Mouse (Mus musculus): ENCODE results near the gene Gzmb. TPM values are rescaled to one million over a fixed set of nuclear protein-coding genes. Genes with fewer than 3 reads are reported as not detected.

Gzmb gene
- polyA plus RNA-seq, 1 experiment: 2.2 TPM

DNA sequence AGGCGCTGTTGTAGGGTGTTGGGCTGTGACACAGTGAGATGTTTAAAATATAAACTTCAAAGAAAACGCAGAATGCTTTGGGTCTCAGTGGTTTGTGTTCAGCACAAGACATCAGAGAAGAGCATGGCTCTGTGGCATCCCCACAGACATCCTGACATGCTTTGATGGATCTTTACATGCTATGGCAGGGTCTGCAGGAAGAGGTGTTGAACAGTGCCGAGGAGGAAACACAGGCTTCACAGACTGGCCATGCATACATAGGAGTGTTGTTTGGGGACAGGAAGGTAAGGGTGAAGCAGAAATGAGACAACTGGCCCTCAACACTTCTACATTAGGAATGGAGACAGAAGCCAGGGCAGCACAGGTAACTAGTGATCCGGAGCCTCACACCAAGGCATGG, 34.0 kb upstream of the Gzmb start:
- no peaks in the 10 kb centered on the region for H3K36me3 ChIP-seq (ENCODE audit: control insufficient read depth, insufficient read depth, low read length)
- WGBS: 31% methylated on average over 4 of the region's 4 CpGs
- TF ChIP-seq POLR2A (IDR thresholded peaks at IDR 0.05; ENCODE audit: control insufficient read depth, extremely low read depth, insufficient read depth, low read length, poor library complexity) (no peak), CTCF (IDR thresholded peaks at IDR 0.05; ENCODE audit: borderline replicate concordance, control insufficient read depth, extremely low read depth, insufficient read depth, low read length, poor library complexity) (no peak)
- no peaks in the 10 kb centered on the region for H3K27me3 ChIP-seq (ENCODE audit: control insufficient read depth, insufficient read depth, low read length)
- peak; percentile 44 for DNase-seq
- peak overlapping the region; percentile 92 for H3K27ac ChIP-seq (ENCODE audit: control insufficient read depth, insufficient read depth, low read length)
- H3K4me3 ChIP-seq (ENCODE audit: control insufficient read depth, insufficient read depth, low read length): no peak overlapping the region
- peaks cover 20% of the 10 kb centered on the region for H3K4me1 ChIP-seq (replicated peaks; ENCODE audit: control insufficient read depth, insufficient read depth, low read length)

GRCm38 (mm10) chr14:56293146-56293545, 31.1 kb upstream of the Gzmb start:
- H3K36me3 ChIP-seq (ENCODE audit: control insufficient read depth, insufficient read depth, low read length): no peaks in the 10 kb centered on the region
- H3K4me1 ChIP-seq (replicated peaks; ENCODE audit: control insufficient read depth, insufficient read depth, low read length): peaks cover 18% of the 10 kb centered on the region
- H3K27me3 ChIP-seq (ENCODE audit: control insufficient read depth, insufficient read depth, low read length): no peaks in the 10 kb centered on the region
- TF ChIP-seq CTCF (IDR thresholded peaks at IDR 0.05; ENCODE audit: borderline replicate concordance, control insufficient read depth, extremely low read depth, insufficient read depth, low read length, poor library complexity): no peak
- no peak for TF ChIP-seq POLR2A (IDR thresholded peaks at IDR 0.05; ENCODE audit: control insufficient read depth, extremely low read depth, insufficient read depth, low read length, poor library complexity)
- no peak overlapping the region for H3K27ac ChIP-seq (ENCODE audit: control insufficient read depth, insufficient read depth, low read length)
- H3K4me3 ChIP-seq (ENCODE audit: control insufficient read depth, insufficient read depth, low read length): no peak overlapping the region
- no peak for DNase-seq

- TF ChIP-seq POLR2A (IDR thresholded peaks at IDR 0.05; ENCODE audit: control insufficient read depth, extremely low read depth, insufficient read depth, low read length, poor library complexity): no peak
- TF ChIP-seq CTCF (IDR thresholded peaks at IDR 0.05; ENCODE audit: borderline replicate concordance, control insufficient read depth, extremely low read depth, insufficient read depth, low read length, poor library complexity): no peak
- Histone ChIP-seq H3K27ac (ENCODE audit: control insufficient read depth, insufficient read depth, low read length) (no peak overlapping the region), H3K4me3 (ENCODE audit: control insufficient read depth, insufficient read depth, low read length) (no peak overlapping the region), H3K27me3 (ENCODE audit: control insufficient read depth, insufficient read depth, low read length) (no peaks in the 10 kb centered on the region), H3K36me3 (ENCODE audit: control insufficient read depth, insufficient read depth, low read length) (no peaks in the 10 kb centered on the region), H3K4me1 (replicated peaks; ENCODE audit: control insufficient read depth, insufficient read depth, low read length) (peaks cover 8% of the 10 kb centered on the region; the same call in 1 of the 2 replicates)
- whole genome bisulfite sequencing: 49% methylated on average over 5 of the region's 5 CpGs
- DNase-seq: no peak
Observed at GRCm38 (mm10) chr14:56288651-56289050, 26.6 kb upstream of the Gzmb start.

DNA sequence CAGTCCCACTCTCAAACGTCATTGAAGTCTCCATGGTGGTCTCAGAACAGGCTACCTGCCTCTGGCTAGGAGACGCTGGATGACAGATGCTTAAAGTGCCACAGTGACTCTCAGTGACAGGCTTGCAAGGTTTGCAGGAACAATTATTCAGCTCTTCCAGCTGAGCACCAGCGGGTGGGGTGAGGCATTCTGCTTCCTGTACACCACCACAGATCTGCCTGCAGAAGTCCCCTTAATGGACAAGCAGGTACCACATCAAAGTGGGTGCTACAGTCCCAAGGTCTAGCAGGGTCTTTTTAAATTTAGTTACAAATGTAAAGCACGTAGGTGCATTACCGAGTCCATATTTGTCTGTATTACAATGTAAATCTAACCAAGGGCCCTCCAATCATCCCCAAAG, 25.7 kb upstream of the Gzmb start:
- Histone ChIP-seq H3K36me3 (ENCODE audit: control insufficient read depth, insufficient read depth, low read length) (no peaks in the 10 kb centered on the region), H3K27ac (ENCODE audit: control insufficient read depth, insufficient read depth, low read length) (no peak overlapping the region), H3K27me3 (ENCODE audit: control insufficient read depth, insufficient read depth, low read length) (no peaks in the 10 kb centered on the region), H3K4me3 (ENCODE audit: control insufficient read depth, insufficient read depth, low read length) (no peak overlapping the region), H3K4me1 (replicated peaks; ENCODE audit: control insufficient read depth, insufficient read depth, low read length) (peaks cover 8% of the 10 kb centered on the region; the same call in 1 of the 2 replicates)
- 14% methylated on average over 5 of the region's 5 CpGs for WGBS
- TF ChIP-seq POLR2A (IDR thresholded peaks at IDR 0.05; ENCODE audit: control insufficient read depth, extremely low read depth, insufficient read depth, low read length, poor library complexity) (no peak), CTCF (IDR thresholded peaks at IDR 0.05; ENCODE audit: borderline replicate concordance, control insufficient read depth, extremely low read depth, insufficient read depth, low read length, poor library complexity) (no peak)
- DNase-seq: no peak

DNA sequence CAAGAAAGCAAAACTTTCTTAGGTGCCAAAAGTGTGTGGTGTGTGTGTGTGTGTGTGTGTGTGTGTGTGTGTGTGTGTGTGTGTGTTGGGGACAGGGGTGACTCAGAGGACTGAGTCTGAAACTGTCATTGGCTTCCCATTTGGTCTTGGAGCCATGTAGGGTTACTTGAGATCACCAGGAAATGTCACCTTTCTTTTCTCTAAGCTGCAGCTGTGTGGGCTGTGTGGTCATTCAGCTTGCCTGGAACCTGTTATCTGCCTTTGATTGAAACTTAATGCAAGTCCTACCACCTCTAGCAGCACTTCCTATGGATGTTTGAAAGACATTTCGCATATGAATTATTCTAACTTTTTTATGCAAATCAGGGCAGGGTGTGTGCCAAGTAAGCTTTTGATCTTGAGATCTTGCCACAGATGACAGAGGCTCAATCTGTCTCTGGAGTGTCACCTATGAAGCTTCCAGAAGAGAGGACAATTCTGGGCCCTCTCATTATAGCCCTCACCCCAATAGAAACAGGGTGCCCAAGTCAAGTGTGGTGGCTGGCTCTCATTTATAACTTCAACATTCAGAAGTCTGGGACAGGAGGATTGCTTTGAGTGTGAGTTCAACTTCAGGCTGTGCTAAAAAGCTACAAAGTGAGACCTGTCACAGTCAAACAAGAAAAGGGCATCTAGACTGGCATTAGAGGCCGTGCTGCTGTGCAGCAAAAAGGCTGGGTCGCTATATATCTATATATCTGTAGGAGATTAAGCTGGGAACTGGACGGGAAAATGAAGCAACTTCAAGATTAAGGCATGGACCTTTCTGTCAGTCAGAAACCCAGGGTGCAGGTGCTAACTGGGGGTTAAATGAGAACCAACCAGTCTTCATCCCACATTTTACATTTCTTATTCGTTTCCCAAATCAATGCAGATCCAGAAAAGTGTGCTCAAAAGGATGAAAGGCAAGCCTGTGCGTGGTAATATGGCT, 22.6 kb upstream of the Gzmb start:
- TF ChIP-seq POLR2A (IDR thresholded peaks at IDR 0.05; ENCODE audit: control insufficient read depth, extremely low read depth, insufficient read depth, low read length, poor library complexity): no peak
- no peak for TF ChIP-seq CTCF (IDR thresholded peaks at IDR 0.05; ENCODE audit: borderline replicate concordance, control insufficient read depth, extremely low read depth, insufficient read depth, low read length, poor library complexity)
- Histone ChIP-seq H3K4me3 (ENCODE audit: control insufficient read depth, insufficient read depth, low read length) (no peak overlapping the region), H3K27me3 (ENCODE audit: control insufficient read depth, insufficient read depth, low read length) (no peaks in the 10 kb centered on the region), H3K36me3 (ENCODE audit: control insufficient read depth, insufficient read depth, low read length) (no peaks in the 10 kb centered on the region), H3K27ac (ENCODE audit: control insufficient read depth, insufficient read depth, low read length) (no peak overlapping the region), H3K4me1 (replicated peaks; ENCODE audit: control insufficient read depth, insufficient read depth, low read length) (peaks cover 8% of the 10 kb centered on the region; the same call in 1 of the 2 replicates)
- DNase-seq: no peak
- 82% methylated on average over 6 of the region's 6 CpGs for WGBS

- WGBS: 71% methylated on average over 1 of the region's 1 CpGs
- DNase-seq: no peak
- TF ChIP-seq CTCF (IDR thresholded peaks at IDR 0.05; ENCODE audit: borderline replicate concordance, control insufficient read depth, extremely low read depth, insufficient read depth, low read length, poor library complexity): no peak
- TF ChIP-seq POLR2A (IDR thresholded peaks at IDR 0.05; ENCODE audit: control insufficient read depth, extremely low read depth, insufficient read depth, low read length, poor library complexity): no peak
- peaks cover 8% of the 10 kb centered on the region; the same call in 1 of the 2 replicates for H3K4me1 ChIP-seq (replicated peaks; ENCODE audit: control insufficient read depth, insufficient read depth, low read length)
- H3K4me3 ChIP-seq (ENCODE audit: control insufficient read depth, insufficient read depth, low read length): no peak overlapping the region
- H3K36me3 ChIP-seq (ENCODE audit: control insufficient read depth, insufficient read depth, low read length): no peaks in the 10 kb centered on the region
- no peak overlapping the region for H3K27ac ChIP-seq (ENCODE audit: control insufficient read depth, insufficient read depth, low read length)
- H3K27me3 ChIP-seq (ENCODE audit: control insufficient read depth, insufficient read depth, low read length): no peaks in the 10 kb centered on the region
Observed at GRCm38 (mm10) chr14:56283816-56284215, 21.8 kb upstream of the Gzmb start.

All from thymus, adult 2 months (tissue).